Mouse (Mus musculus): Measurements from ENCODE around the gene Treml4.

GRCm38 (mm10) chr17:48287276-48287675 is 23.2 kb downstream of the Treml4 start:
- no peak for TF ChIP-seq CTCF (IDR thresholded peaks at IDR 0.05; ENCODE audit: low read depth, low read length)
- TF ChIP-seq POLR2A (IDR thresholded peaks at IDR 0.05; ENCODE audit: insufficient read depth, low read length): no peak
- no peak for TF ChIP-seq EP300 (IDR thresholded peaks at IDR 0.05; ENCODE audit: insufficient read depth, low read depth, low read length)

Data from ES-Bruce4 (cell line).